Mouse (Mus musculus): Measurements from ENCODE around the gene Cdc6. TPM values are rescaled to one million over a fixed set of nuclear protein-coding genes. Genes with fewer than 3 reads are reported as not detected.
"Not testable (repeated sequence)": the region's sequence is repeated elsewhere in the genome, so short reads cannot be mapped to it uniquely, and the experiment has no call there.

Gene Cdc6
- polyA plus RNA-seq, 1 experiment from 2014 or later: 34.7 TPM

DNA sequence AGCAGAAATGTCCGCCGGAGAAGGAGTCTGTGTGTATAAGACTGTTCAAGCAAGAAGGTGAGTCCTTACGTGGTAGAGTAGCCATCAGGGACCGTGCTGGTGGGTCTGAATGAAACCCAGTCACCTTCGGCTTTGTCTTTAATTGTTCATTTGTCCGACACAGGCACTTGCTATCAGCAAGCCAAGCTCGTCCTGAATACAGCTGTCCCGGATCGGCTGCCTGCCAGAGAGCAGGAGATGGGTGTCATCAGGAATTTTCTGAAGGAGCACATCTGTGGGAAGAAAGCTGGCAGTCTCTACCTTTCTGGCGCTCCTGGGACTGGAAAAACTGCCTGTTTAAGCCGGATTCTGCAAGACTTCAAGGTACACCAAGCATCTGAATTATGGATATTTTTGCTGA is 2.8 kb downstream of the Cdc6 start:
- Histone ChIP-seq H3K27me3 (no peaks in the 10 kb centered on the region), H3K4me1 (peaks cover 25% of the 10 kb centered on the region), H3K4me3 (no peak overlapping the region), H3K9me3 (no peaks in the 10 kb centered on the region), H3K9ac (peak overlapping the region; percentile 30; the same call in 1 of the 2 replicates), H3K36me3 (peaks cover 41% of the 10 kb centered on the region), H3K27ac (no peak overlapping the region), H3K4me2 (replicated peaks) (no peak overlapping the region)
- 94% methylated on average over 11 of the region's 11 CpGs for WGBS
- ATAC-seq (ENCODE audit: insufficient number of reproducible peaks, insufficient read depth, low FRiP score, low TSS enrichment): no peak

DNA sequence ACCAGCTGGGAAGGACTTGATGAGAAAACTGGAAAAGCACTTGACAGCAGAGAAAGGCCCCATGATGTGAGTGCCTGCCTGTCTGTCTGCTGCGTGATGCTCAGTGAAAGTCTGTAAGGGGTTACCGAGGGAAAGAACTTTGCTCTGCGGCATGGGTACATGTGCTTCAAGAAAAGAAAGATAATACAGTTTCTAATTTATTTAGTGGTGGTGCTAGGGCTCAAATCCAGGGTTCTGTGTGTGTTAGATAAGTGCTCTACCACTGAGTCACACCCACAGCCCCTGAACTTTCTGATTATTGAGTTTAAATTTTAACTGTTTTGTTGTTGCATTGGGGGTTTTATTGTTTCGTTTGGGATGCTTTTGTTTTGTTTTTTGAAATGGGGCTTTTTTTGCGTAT is 3.9 kb downstream of the Cdc6 start:
- 87% methylated on average over 5 of the region's 5 CpGs for WGBS
- Histone ChIP-seq H3K4me2 (replicated peaks) (no peak overlapping the region), H3K36me3 (peaks cover 41% of the 10 kb centered on the region), H3K9ac (no peak overlapping the region), H3K9me3 (no peaks in the 10 kb centered on the region), H3K4me1 (peaks cover 22% of the 10 kb centered on the region), H3K27ac (no peak overlapping the region), H3K27me3 (no peaks in the 10 kb centered on the region), H3K4me3 (no peak overlapping the region)
- no peak for ATAC-seq (ENCODE audit: insufficient number of reproducible peaks, insufficient read depth, low FRiP score, low TSS enrichment)

DNA sequence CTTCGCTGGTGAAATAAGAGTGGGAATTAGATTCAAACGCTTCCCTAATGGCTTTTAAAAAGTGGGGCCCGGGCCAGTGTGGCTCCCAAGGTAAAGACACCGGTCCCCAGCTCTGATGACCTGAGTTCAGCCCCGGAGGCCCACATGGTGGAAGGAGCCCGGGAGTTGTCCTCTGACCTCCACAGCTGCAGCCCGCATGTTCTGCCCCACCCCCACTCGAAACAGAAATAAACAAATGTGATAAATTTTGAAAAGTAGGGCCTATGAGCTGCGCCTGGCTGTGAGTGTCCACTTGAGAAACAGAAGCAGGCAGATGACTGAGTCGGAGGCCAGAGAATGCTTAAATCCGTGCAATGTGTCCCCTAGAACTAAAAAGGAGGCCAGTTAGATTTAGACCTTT is 6.6 kb downstream of the Cdc6 start:
- peaks cover 19% of the 10 kb centered on the region for H3K4me1 ChIP-seq
- H3K27ac ChIP-seq: no peak overlapping the region
- H3K27me3 ChIP-seq: no peaks in the 10 kb centered on the region
- 60% methylated on average over 11 of the region's 11 CpGs for WGBS
- peaks cover 63% of the 10 kb centered on the region for H3K36me3 ChIP-seq
- no peaks in the 10 kb centered on the region for H3K9me3 ChIP-seq
- no peak overlapping the region for H3K4me3 ChIP-seq
- no peak overlapping the region for H3K4me2 ChIP-seq (replicated peaks)
- no peak overlapping the region for H3K9ac ChIP-seq
- ATAC-seq (ENCODE audit: insufficient number of reproducible peaks, insufficient read depth, low FRiP score, low TSS enrichment): no peak

DNA sequence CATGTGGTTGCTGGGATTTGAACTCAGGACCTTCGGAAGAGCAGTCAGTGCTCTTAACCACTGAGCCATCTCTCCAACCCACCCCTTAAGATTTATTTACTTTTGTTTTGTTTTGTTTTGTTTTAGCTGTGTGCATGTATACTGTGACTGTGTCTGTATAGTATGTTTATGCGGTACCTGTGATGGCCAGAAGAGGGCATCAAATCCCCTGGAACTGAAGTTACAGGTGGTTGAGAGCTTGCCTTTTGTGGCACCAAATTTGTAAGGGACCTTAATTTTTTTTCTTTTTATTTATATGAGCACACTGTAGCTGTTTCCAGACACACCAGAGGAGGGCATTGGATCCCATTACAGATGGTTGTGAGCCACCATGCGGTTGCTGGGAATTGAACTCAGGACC is 8.8 kb downstream of the Cdc6 start:
- H3K36me3 ChIP-seq: peaks cover 76% of the 10 kb centered on the region
- not testable (repeated sequence) for H3K27ac ChIP-seq; ATAC-seq (ENCODE audit: insufficient number of reproducible peaks, insufficient read depth, low FRiP score, low TSS enrichment); H3K4me3 ChIP-seq; H3K4me1 ChIP-seq; H3K27me3 ChIP-seq; H3K4me2 ChIP-seq (replicated peaks); H3K9ac ChIP-seq; H3K9me3 ChIP-seq
- WGBS: 93% methylated on average over 3 of the region's 3 CpGs

DNA sequence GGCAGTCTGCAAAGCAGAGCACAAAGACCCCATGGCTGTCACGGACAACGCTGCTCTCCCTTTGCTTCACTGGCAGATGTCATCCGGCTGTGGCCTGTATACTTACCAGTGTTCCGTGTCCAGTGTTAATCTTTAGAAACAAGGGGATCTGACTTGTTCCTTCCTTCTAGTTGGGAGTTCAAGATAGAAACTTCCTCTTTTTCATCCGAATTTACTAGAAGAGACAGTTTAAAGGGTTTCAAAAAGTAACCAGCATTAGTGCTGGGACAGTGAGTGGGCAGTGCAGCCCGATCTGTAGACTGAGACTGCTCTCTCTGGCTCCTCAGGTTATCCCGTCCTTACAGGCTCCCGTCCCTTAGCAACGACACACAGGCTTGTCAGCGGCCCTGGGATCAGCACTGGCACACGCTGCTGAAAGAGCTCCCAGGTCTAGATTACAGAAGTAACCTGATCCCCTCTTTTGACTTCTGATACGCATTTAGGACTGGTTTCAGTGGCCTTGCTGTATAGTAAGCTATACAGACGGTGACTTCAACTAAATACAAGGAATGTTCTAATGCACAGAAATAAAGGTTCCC is 9.9 kb downstream of the Cdc6 start:
- Histone ChIP-seq H3K27ac (no peak overlapping the region), H3K36me3 (peaks cover 68% of the 10 kb centered on the region), H3K4me3 (no peak overlapping the region), H3K4me1 (peaks cover 15% of the 10 kb centered on the region), H3K4me2 (replicated peaks) (no peak overlapping the region), H3K27me3 (no peaks in the 10 kb centered on the region), H3K9ac (no peak overlapping the region), H3K9me3 (no peaks in the 10 kb centered on the region)
- no peak for ATAC-seq (ENCODE audit: insufficient number of reproducible peaks, insufficient read depth, low FRiP score, low TSS enrichment)
- WGBS: 52% methylated on average over 13 of the region's 13 CpGs

DNA sequence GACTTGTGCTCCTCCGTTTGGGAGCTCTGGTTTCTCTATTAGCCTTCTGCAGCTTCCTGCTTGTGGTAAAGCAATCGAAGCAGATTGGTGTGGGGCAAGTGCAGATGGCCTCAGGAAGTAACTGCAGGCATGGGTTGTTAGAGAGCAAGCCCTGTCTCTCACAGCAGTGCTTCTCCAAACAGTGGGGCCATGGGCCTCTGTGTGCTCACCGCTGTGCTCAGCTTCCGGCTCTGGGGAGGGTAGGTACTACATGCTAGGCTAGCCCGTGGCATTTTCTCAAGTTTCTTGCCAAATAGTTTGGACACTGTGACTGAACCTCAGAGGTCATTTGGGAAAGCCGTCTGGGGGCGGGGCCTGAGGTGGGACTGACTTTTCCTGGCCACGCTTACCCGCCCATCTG is 10.6 kb downstream of the Cdc6 start:
- H3K27me3 ChIP-seq: no peaks in the 10 kb centered on the region
- peaks cover 21% of the 10 kb centered on the region for H3K4me1 ChIP-seq
- no peak for ATAC-seq (ENCODE audit: insufficient number of reproducible peaks, insufficient read depth, low FRiP score, low TSS enrichment)
- no peak overlapping the region; the same call in 1 of the 2 replicates for H3K4me2 ChIP-seq (replicated peaks)
- peaks cover 63% of the 10 kb centered on the region for H3K36me3 ChIP-seq
- WGBS: 60% methylated on average over 9 of the region's 9 CpGs
- H3K9me3 ChIP-seq: no peaks in the 10 kb centered on the region
- H3K27ac ChIP-seq: peak overlapping the region; percentile 57; the same call in 1 of the 2 replicates
- no peak overlapping the region for H3K4me3 ChIP-seq
- no peak overlapping the region for H3K9ac ChIP-seq

DNA sequence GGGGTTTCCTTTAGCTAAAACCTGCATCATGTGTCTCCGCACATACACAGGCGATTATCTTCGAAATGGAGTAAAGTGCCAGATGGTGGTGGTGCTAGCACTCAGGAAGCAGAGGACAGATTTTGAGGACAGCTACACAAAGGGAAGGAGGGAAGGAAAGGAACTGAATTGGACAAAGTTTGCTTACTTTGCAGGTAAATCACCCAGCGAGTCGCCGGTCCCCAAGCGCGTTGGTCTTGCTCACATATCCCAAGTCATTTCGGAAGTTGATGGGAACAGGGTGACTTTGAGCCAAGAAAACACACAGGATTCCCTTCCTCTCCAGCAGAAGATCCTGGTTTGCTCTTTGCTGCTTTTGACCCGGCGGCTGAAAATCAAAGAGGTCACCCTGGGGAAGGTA is 11.4 kb downstream of the Cdc6 start:
- Histone ChIP-seq H3K9ac (no peak overlapping the region), H3K4me1 (peaks cover 29% of the 10 kb centered on the region), H3K4me2 (replicated peaks) (no peak overlapping the region), H3K4me3 (no peak overlapping the region), H3K36me3 (peaks cover 55% of the 10 kb centered on the region), H3K9me3 (no peaks in the 10 kb centered on the region), H3K27me3 (no peaks in the 10 kb centered on the region), H3K27ac (no peak overlapping the region)
- no peak for ATAC-seq (ENCODE audit: insufficient number of reproducible peaks, insufficient read depth, low FRiP score, low TSS enrichment)
- WGBS: 92% methylated on average over 11 of the region's 11 CpGs

DNA sequence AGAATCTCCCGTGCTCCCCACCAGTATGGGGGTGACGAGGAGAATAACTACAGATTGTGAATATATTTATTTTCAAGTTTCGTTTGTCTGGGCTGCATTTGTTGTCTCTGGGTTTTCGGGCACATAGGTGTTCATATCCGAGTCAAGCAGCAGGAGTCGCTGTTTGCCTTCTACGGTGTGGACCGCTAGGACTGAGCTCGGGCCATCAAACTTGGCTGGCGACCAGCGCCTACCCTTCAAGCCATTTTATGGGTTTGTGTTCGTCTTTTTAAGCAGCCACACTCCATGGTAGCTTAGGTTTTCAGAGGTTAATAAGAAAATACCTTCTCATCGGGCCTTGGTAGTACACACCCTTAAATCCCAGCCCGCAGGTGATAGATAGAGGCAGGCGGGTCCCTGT is 14.2 kb downstream of the Cdc6 start:
- not testable (repeated sequence) for H3K4me2 ChIP-seq (replicated peaks); ATAC-seq (ENCODE audit: insufficient number of reproducible peaks, insufficient read depth, low FRiP score, low TSS enrichment); H3K9ac ChIP-seq; H3K4me3 ChIP-seq; H3K9me3 ChIP-seq; H3K27me3 ChIP-seq
- 53% methylated on average over 15 of the region's 15 CpGs for WGBS
- Histone ChIP-seq H3K27ac (0 out of 2 replicates have a peak overlapping the region, but pooled peaks have one; percentile 95), H3K36me3 (peaks cover 43% of the 10 kb centered on the region), H3K4me1 (peaks cover 57% of the 10 kb centered on the region)

DNA sequence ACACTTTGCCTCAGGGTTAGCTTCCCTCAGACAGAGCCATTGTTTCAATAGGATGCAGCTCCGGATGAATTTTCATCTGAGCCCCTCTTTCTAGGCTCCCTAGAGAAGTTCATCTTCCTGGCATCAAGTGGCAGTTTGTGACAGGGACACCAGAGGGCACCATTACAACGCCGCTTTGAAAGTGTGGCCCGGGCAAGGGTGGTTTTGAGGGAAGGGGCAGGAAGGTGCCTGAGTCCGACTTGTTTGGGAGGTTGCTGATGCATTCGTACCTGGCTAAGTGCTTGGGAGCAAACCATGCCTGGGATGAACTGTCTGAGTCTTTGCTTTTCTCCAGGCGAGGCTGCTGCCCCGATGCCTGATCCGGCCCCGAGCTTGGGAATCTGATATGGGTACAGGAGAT is 14.7 kb downstream of the Cdc6 start:
- peaks cover 38% of the 10 kb centered on the region for H3K36me3 ChIP-seq
- H3K27me3 ChIP-seq, H3K4me3 ChIP-seq, H3K9me3 ChIP-seq: not testable (repeated sequence)
- peak; percentile 13; the same call in 1 of the 2 replicates for ATAC-seq (ENCODE audit: insufficient number of reproducible peaks, insufficient read depth, low FRiP score, low TSS enrichment)
- 0 out of 2 replicates have a peak overlapping the region, but pooled peaks have one; percentile 15 for H3K9ac ChIP-seq
- H3K4me2 ChIP-seq (replicated peaks): peak overlapping the region; percentile 30
- H3K27ac ChIP-seq: peak overlapping the region; percentile 95
- peaks cover 61% of the 10 kb centered on the region for H3K4me1 ChIP-seq
- 16% methylated on average over 10 of the region's 10 CpGs for WGBS

DNA sequence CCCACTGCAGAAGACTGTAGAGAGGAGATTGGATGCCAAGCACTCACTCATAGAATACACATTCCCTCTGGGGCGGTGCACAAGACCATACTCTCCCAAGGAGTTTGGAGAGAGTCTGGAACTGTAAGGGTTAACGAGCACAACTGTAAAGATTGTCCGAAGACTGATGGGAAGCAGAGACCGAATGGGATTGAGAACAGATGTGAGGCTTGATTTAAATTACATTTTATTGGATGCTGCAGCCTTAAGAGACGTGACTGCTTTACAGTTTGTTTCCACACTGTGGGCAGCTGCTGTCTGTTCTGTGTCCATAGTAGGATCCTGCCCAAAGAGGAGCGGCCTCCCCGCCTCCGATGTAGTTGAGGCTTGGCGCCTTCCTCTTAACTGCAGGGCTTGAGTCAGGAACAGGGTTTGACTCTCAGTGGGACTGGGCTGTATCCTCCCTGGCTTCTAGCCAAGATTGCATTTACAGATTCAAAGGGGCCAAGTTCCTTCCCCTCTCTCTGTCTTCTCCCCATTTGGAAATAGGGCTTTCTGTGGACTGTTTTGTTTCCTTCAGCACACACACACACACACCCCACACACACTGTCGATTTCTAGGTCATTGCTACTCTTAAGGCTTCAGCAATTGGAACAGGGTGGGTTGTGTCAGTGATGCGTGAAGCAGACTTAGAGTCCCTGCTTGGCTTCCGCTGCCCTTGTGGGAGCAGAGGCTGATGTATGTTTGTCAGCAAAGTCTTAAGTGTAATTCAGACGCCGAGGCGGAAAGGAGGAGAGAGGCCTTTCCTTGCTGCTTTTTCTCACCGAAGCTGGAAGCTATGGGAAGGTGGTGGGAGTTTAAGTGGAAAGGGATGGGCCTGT is 15.5 kb downstream of the Cdc6 start:
- Histone ChIP-seq H3K4me1 (peaks cover 64% of the 10 kb centered on the region), H3K9ac (0 out of 2 replicates have a peak overlapping the region, but pooled peaks have one; percentile 15), H3K4me2 (replicated peaks) (peak overlapping the region; percentile 30), H3K27ac (peak overlapping the region; percentile 95), H3K36me3 (peaks cover 32% of the 10 kb centered on the region)
- H3K9me3 ChIP-seq, H3K4me3 ChIP-seq, H3K27me3 ChIP-seq: not testable (repeated sequence)
- ATAC-seq (ENCODE audit: insufficient number of reproducible peaks, insufficient read depth, low FRiP score, low TSS enrichment): peak; percentile 52
- 22% methylated on average over 16 of the region's 16 CpGs for WGBS

DNA sequence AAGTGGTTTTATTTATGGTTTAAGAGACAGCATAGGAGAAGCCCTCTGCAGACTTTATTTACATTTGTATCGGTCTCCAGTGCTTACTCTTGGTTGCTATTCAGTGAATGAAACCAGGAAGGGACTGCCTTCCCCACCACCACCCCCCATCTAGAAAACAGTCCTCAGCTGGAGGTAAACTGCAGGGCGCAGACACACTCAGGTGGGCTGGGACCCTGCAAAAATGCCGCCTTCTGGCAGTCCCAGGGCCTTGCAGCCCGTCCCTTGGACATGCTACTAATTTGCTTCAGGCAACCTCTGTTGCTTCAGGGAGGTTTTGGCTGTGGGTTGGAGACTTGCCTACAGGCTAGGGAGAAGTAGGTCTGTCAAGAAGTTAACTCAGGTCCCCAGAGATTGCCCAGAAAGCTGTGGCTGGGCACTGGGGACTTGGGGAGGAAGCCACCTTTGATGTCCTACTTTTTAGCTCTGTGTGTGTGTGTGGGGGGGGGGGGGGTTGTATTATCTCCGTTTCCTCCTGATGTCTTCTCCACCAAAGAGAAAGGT is 17.1 kb downstream of the Cdc6 start:
- Histone ChIP-seq H3K4me2 (replicated peaks) (peak overlapping the region; percentile 35), H3K27me3 (no peaks in the 10 kb centered on the region), H3K27ac (peak overlapping the region; percentile 95), H3K9ac (no peak overlapping the region), H3K4me3 (no peak overlapping the region), H3K9me3 (no peaks in the 10 kb centered on the region), H3K36me3 (peaks cover 16% of the 10 kb centered on the region), H3K4me1 (peaks cover 77% of the 10 kb centered on the region)
- 17% methylated on average over 5 of the region's 5 CpGs for WGBS
- no peak for ATAC-seq (ENCODE audit: insufficient number of reproducible peaks, insufficient read depth, low FRiP score, low TSS enrichment)

DNA sequence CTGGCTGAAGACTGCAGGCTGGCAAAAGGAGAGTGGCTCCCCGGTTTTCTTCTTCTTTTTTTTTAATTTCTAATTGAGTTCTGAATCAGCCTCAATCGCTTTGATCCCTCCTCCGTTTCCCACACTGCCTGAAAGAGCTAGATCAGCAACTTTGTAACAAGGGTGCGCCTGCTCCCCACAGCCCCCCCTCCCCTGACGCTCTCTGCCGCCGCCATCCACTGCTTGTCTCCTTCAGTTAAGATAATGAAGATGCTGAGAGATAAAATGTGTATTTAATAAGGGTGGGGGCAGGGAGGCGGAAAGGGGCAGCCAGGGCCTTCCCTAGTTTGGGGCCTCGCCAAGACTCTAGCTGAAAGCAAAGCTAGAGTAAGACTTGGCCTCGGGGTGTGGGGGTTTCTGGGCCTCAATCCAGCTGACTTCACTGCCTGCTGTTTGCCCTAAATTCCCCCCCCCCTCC is 17.7 kb downstream of the Cdc6 start:
- H3K4me1 ChIP-seq: peaks cover 83% of the 10 kb centered on the region
- ATAC-seq (ENCODE audit: insufficient number of reproducible peaks, insufficient read depth, low FRiP score, low TSS enrichment): 0 out of 2 replicates have a peak, but pooled peaks have one; percentile 14
- no peak overlapping the region for H3K9ac ChIP-seq
- peak overlapping the region; percentile 35 for H3K4me2 ChIP-seq (replicated peaks)
- H3K27ac ChIP-seq: peak overlapping the region; percentile 95
- H3K27me3 ChIP-seq: no peaks in the 10 kb centered on the region
- WGBS: 4% methylated on average over 10 of the region's 10 CpGs
- H3K9me3 ChIP-seq: no peaks in the 10 kb centered on the region
- H3K36me3 ChIP-seq: peaks cover 11% of the 10 kb centered on the region
- no peak overlapping the region for H3K4me3 ChIP-seq
